Mouse (Mus musculus) lung, postnatal 0 days (tissue): ENCODE measurements around the gene Cers4. TPM values are rescaled to one million over a fixed set of nuclear protein-coding genes. Genes with fewer than 3 reads are reported as not detected.

Source experiments
- ATAC-seq: fragments of 200-750 bp; cut with Nextera tagmentation; 2 replicates; pipeline ENCODE4 v1.8.0; 2017; ENCODE audit warnings: moderate library complexity
- DNase-seq: peaks from one replicate; pipeline ENCODE4 v3.0.0-alpha.2; 2016; ENCODE audit warnings: low spot score
- H3K27ac ChIP-seq: fragments of 300-500 bp; sonication (generic); 2 replicates; pipeline ENCODE4 v1.5.1; 2014; ENCODE audit warnings: antibody characterized with exemption, mild to moderate bottlenecking, low read length, mixed read lengths
- H3K27me3 ChIP-seq: fragments of 300-500 bp; sonication (generic); replicated peaks from 2 replicates; pipeline ENCODE4 v1.6.1; 2014; ENCODE audit warnings: low read length, mixed read lengths; ENCODE audit not compliant: insufficient read depth
- H3K36me3 ChIP-seq: fragments of 300-500 bp; sonication (generic); 2 replicates; pipeline ENCODE4 v1.6.1; 2014; ENCODE audit warnings: low read length, mixed read lengths; ENCODE audit not compliant: insufficient read depth
- H3K4me1 ChIP-seq: fragments of 300-500 bp; sonication (generic); 2 replicates; pipeline ENCODE4 v1.6.1; 2014; ENCODE audit warnings: antibody characterized with exemption, low read depth, low read length, mixed read lengths; ENCODE audit not compliant: insufficient read depth
- H3K4me2 ChIP-seq: fragments of 300-500 bp; sonication (generic); replicated peaks from 2 replicates; pipeline ENCODE4 v1.6.1; 2014; ENCODE audit warnings: low read depth, mild to moderate bottlenecking, low read length, moderate library complexity, mixed read lengths
- H3K4me3 ChIP-seq: fragments of 300-500 bp; sonication (generic); 2 replicates; pipeline ENCODE4 v1.5.1; 2014; ENCODE audit warnings: low read depth, low read length
- H3K9ac ChIP-seq: fragments of 300-500 bp; sonication (generic); replicated peaks from 2 replicates; pipeline ENCODE4 v1.6.1; 2014; ENCODE audit warnings: low read depth, mild to moderate bottlenecking
- H3K9me3 ChIP-seq: fragments of 300-500 bp; sonication (generic); 2 replicates; pipeline ENCODE4 v1.6.1; 2016; ENCODE audit warnings: low read length, mixed read lengths
- CTCF ChIP-seq: IDR thresholded peaks from 2 replicates; pipeline ENCODE4 v1.5.1; 2016; ENCODE audit warnings: antibody characterized with exemption, mild to moderate bottlenecking
- EP300 ChIP-seq: IDR thresholded peaks from 2 replicates; pipeline ENCODE4 v1.6.1; 2016; ENCODE audit warnings: antibody characterized with exemption, mild to moderate bottlenecking, control low read depth
- WGBS: fragments of 180-500 bp; shearing (Covaris S2); extraction: QIAGEN DNeasy Blood & Tissue Kit; methylation state at CpG from one replicate; pipeline ENCODE4 v1.1.7; 2014; 5-methylcytosine and 5-hydroxymethylcytosine counted together
- polyA plus RNA-seq: library from polyadenylated mRNA; unstranded; fragments of >200 nt; fragmentation: Nextera tagmentation; extraction: Ambion mirVana; gene quantifications from 2 replicates; pipeline ENCODE4 v1.2.1, GENCODE M21; 2015

Cers4 gene
- polyA plus RNA-seq, 1 experiment from 2014 or later = 55.3 TPM

- TF ChIP-seq CTCF = no peak
- no peak for TF ChIP-seq EP300
- Histone ChIP-seq H3K4me3 (no peak overlapping the region), H3K36me3 (peaks cover 7% of the 10 kb centered on the region; the same call in 1 of the 2 replicates), H3K4me1 (no peaks in the 10 kb centered on the region), H3K9me3 (no peaks in the 10 kb centered on the region), H3K27ac (no peak overlapping the region), H3K9ac (no peak overlapping the region), H3K4me2 (no peak overlapping the region), H3K27me3 (no peaks in the 10 kb centered on the region)
- no peak for ATAC-seq
- 95% methylated on average over 10 of the region's 10 CpGs for WGBS
- no peak for DNase-seq
These were observed 30.7 kb downstream of the Cers4 start for GRCm38 (mm10) chr8:4523525-4523924.

Other genes starting within 250 kb of the Cers4 start
- 2.2 and 4.3 TPM in 2 replicates for gene Tgfbr3l, start 244.8 kb upstream of the Cers4 start, polyA plus RNA-seq
- 27.5 and 28.9 TPM in 2 replicates for gene Snapc2, start 239.9 kb upstream of the Cers4 start, polyA plus RNA-seq
- gene Ctxn1, start 233.8 kb upstream of the Cers4 start, polyA plus RNA-seq = 35.1 and 38.4 TPM in 2 replicates
- gene Timm44, start 217.1 kb upstream of the Cers4 start, polyA plus RNA-seq = 30.7 and 36.1 TPM in 2 replicates
- gene Ccl25, start 167.8 kb upstream of the Cers4 start, polyA plus RNA-seq = 4.3 and 4.9 TPM in 2 replicates
- 90.9 and 110 TPM in 2 replicates for gene Elavl1, start 167.6 kb upstream of the Cers4 start, polyA plus RNA-seq
- gene Zfp958, start 120.1 kb downstream of the Cers4 start, polyA plus RNA-seq = 9.3 and 9.6 TPM in 2 replicates